ENCODE assay signal across 8 mouse cellular contexts in genomic region chr4:137861461-137862011, GRCm38 (mm10). TPM values are rescaled to one million over a fixed set of nuclear protein-coding genes. Genes with fewer than 3 reads are reported as not detected.
A peak's percentile ranks its signal among the peaks of the same experiment; 100 is the strongest.
DNase-seq lines count a peak whose midpoint lies in the region; ATAC-seq and TF ChIP-seq lines count a peak whose summit lies in the region.

No protein-coding gene starts in this region.

- WGBS in heart, embryonic 11.5 days (ENCODE audit: insufficient replicate concordance) = 18% methylated on average over 17 of the region's 17 CpGs
- WGBS in limb, embryonic 14.5 days = 16% methylated on average over 17 of the region's 17 CpGs
- WGBS in midbrain, embryonic 12.5 days = 16% methylated on average over 15 of the region's 17 CpGs

- H3K9me3 ChIP-seq in heart, embryonic 11.5 days (replicated peaks; ENCODE audit: control insufficient read depth, low read length) = no peaks in the 10 kb centered on the region
- no peaks in the 10 kb centered on the region for H3K9me3 ChIP-seq in limb, embryonic 14.5 days (ENCODE audit: control insufficient read depth, low read length)
- no peaks in the 10 kb centered on the region for H3K9me3 ChIP-seq in midbrain, embryonic 12.5 days

- peak; percentile 40 for ATAC-seq in heart, embryonic 11.5 days (replicated peaks; ENCODE audit: insufficient number of reproducible peaks, low FRiP score, low TSS enrichment)
- peak; percentile 54 for ATAC-seq in granulocyte monocyte progenitor cell, adult 5-6 weeks (replicated peaks; ENCODE audit: poor library complexity, severe bottlenecking)
- ATAC-seq in limb, embryonic 14.5 days (ENCODE audit: low FRiP score, low read depth) = peak; percentile 61
- peak; percentile 75 for ATAC-seq in midbrain, embryonic 12.5 days (ENCODE audit: low FRiP score, low read depth)

- DNase-seq in heart, postnatal 10 days = no peak
- DNase-seq in NIH3T3 (ENCODE audit: low read depth) = peak; percentile 61
- no peak for DNase-seq in limb, embryonic 14.5 days (ENCODE audit: low spot score)
- DNase-seq in thymus, postnatal 10 days (ENCODE audit: low spot score in 2 of 2) = peak; percentile 70 to 75
- DNase-seq in cerebellum, postnatal 36 days = no peak

- H3K4me1 ChIP-seq in heart, embryonic 11.5 days (ENCODE audit: control insufficient read depth, insufficient read depth, low read length) = peaks cover 25% of the 10 kb centered on the region
- peaks cover 28% of the 10 kb centered on the region for H3K4me1 ChIP-seq in limb, embryonic 14.5 days (ENCODE audit: control insufficient read depth, insufficient read depth, low read length)
- peaks cover 48% of the 10 kb centered on the region for H3K4me1 ChIP-seq in midbrain, embryonic 12.5 days

- intact Hi-C loops in heart, postnatal 10 days (cut with DNase I) = loop anchor here (5.0 kb wide), 1 partner anchor 36 kb away; no protein-coding TSS in a partner anchor

- no peak for TF ChIP-seq POLR2A in limb, embryonic 14.5 days (IDR thresholded peaks at IDR 0.05; ENCODE audit: borderline replicate concordance, extremely low read depth, insufficient read depth, insufficient read length)

- H3K27me3 ChIP-seq in heart, embryonic 11.5 days (ENCODE audit: control insufficient read depth, insufficient read depth, low read length) = no peaks in the 10 kb centered on the region
- no peaks in the 10 kb centered on the region for H3K27me3 ChIP-seq in limb, embryonic 14.5 days (ENCODE audit: control insufficient read depth, insufficient read depth, low read length)
- peaks cover 4% of the 10 kb centered on the region; the same call in 1 of the 2 replicates for H3K27me3 ChIP-seq in midbrain, embryonic 12.5 days

- H3K4me3 ChIP-seq in heart, embryonic 11.5 days (ENCODE audit: low read depth, low read length) = peak overlapping the region; percentile 69
- peak overlapping the region; percentile 87 for H3K4me3 ChIP-seq in limb, embryonic 14.5 days (replicated peaks; ENCODE audit: low read length)
- peak overlapping the region; percentile 58 for H3K4me3 ChIP-seq in midbrain, embryonic 12.5 days

- no peak overlapping the region for H3K27ac ChIP-seq in heart, embryonic 11.5 days (ENCODE audit: low read depth, low read length)
- 0 out of 2 replicates have a peak overlapping the region, but pooled peaks have one; percentile 61 for H3K27ac ChIP-seq in limb, embryonic 14.5 days (replicated peaks; ENCODE audit: low read depth, low read length)
- H3K27ac ChIP-seq in midbrain, embryonic 12.5 days (replicated peaks) = no peak overlapping the region

- H3K36me3 ChIP-seq in heart, embryonic 11.5 days (ENCODE audit: control insufficient read depth, insufficient read depth, low read length) = no peaks in the 10 kb centered on the region
- H3K36me3 ChIP-seq in limb, embryonic 14.5 days (ENCODE audit: control insufficient read depth, insufficient read depth, low read length) = no peaks in the 10 kb centered on the region
- H3K36me3 ChIP-seq in midbrain, embryonic 12.5 days = no peaks in the 10 kb centered on the region

- H3K9ac ChIP-seq in heart, embryonic 11.5 days (ENCODE audit: low read depth, low read length) = peak overlapping the region; percentile 83
- peak overlapping the region; percentile 84 for H3K9ac ChIP-seq in limb, embryonic 14.5 days (ENCODE audit: low read depth, low read length, severe bottlenecking)
- peak overlapping the region; percentile 45 for H3K9ac ChIP-seq in midbrain, embryonic 12.5 days (replicated peaks)

- H3K4me2 ChIP-seq in heart, embryonic 11.5 days = peak overlapping the region; percentile 84
- H3K4me2 ChIP-seq in limb, embryonic 14.5 days (replicated peaks; ENCODE audit: low read depth, low read length, severe bottlenecking) = peak overlapping the region; percentile 87
- H3K4me2 ChIP-seq in midbrain, embryonic 12.5 days (replicated peaks) = peak overlapping the region; percentile 82

RNA-seq across cellular contexts. Expression of gene Ece1, which starts 0.5 kb away (rescaled TPM):
- polyA plus RNA-seq in heart, embryonic 11.5 days (2014; fragmentation: Nextera tagmentation; extraction: Ambion mirVana) = 129 and 157 TPM in 2 replicates
- total RNA-seq in heart, postnatal 10 days (2021) = 100 to 1,000 TPM; 109 to 129 TPM
- total RNA-seq in granulocyte monocyte progenitor cell, adult 5-6 weeks (2014; fragmentation: Nextera tagmentation) = 8.4 and 12.3 TPM in 2 replicates
- 3.7 and 4.8 TPM in 2 replicates for total RNA-seq in granulocyte monocyte progenitor cell, adult 5-6 weeks (2017)
- polyA plus RNA-seq in limb, embryonic 14.5 days (2012; rRNA removed) = 28.9 and 42.4 TPM in 2 replicates
- polyA plus RNA-seq in limb, embryonic 14.5 days (2014; fragmentation: Nextera tagmentation; extraction: Ambion mirVana) = 44.3 and 45.7 TPM in 2 replicates
- polyA plus RNA-seq in midbrain, embryonic 12.5 days (2016; fragmentation: Nextera tagmentation; extraction: Ambion mirVana) = 17.8 and 21.0 TPM in 2 replicates

Comparison
In these comparisons a context has a peak if more than half of its experiments do, and no peak if none do; other contexts are left out.
1. DNase-seq: peak in NIH3T3 (single experiment) and thymus, postnatal 10 days (2 of 2); none in heart, postnatal 10 days (0 of 2), limb, embryonic 14.5 days (single experiment) and cerebellum, postnatal 36 days (0 of 2).
2. Peak in every context shown above with its lines, with median percentiles within 50 percentile points of each other: ATAC-seq, H3K4me2 ChIP-seq, H3K4me3 ChIP-seq and H3K9ac ChIP-seq.